Mouse (Mus musculus) midbrain, postnatal 0 days (tissue): ENCODE data around the gene Acvrl1. TPM values are rescaled to one million over a fixed set of nuclear protein-coding genes. Genes with fewer than 3 reads are reported as not detected.

Experiments used
- ATAC-seq: fragments of 200-750 bp; cut with Nextera tagmentation; 2 replicates; pipeline ENCODE4 v1.8.0; 2017; ENCODE audit warnings: moderate number of reproducible peaks, mild to moderate bottlenecking, moderate TSS enrichment, moderate library complexity; ENCODE audit not compliant: low FRiP score
- DNase-seq: peaks from one replicate; pipeline ENCODE4 v3.0.0-alpha.2; 2015; ENCODE audit warnings: low spot score
- H3K27ac ChIP-seq: fragments of 300-500 bp; sonication (generic); 2 replicates; pipeline ENCODE4 v1.5.1; 2014; ENCODE audit warnings: low read depth, mild to moderate bottlenecking, low read length, mixed read lengths
- H3K27me3 ChIP-seq: fragments of 300-500 bp; sonication (generic); 2 replicates; pipeline ENCODE4 v1.6.1; 2014; ENCODE audit warnings: low read length, control low read depth, mixed read lengths; ENCODE audit not compliant: insufficient read depth
- H3K36me3 ChIP-seq: fragments of 300-500 bp; sonication (generic); 2 replicates; pipeline ENCODE4 v1.6.1; 2014; ENCODE audit warnings: low read length, control low read depth, mixed read lengths; ENCODE audit not compliant: insufficient read depth
- H3K4me1 ChIP-seq: fragments of 300-500 bp; sonication (generic); 2 replicates; pipeline ENCODE4 v1.6.1; 2014; ENCODE audit warnings: mild to moderate bottlenecking, control low read depth, antibody characterized with exemption, low read length, mixed read lengths; ENCODE audit not compliant: insufficient read depth
- H3K4me2 ChIP-seq: fragments of 300-500 bp; sonication (generic); 2 replicates; pipeline ENCODE4 v1.6.1; 2014; ENCODE audit warnings: low read depth, mild to moderate bottlenecking, low read length, mixed read lengths; ENCODE audit not compliant: poor library complexity, severe bottlenecking
- H3K4me3 ChIP-seq: fragments of 300-500 bp; sonication (generic); 2 replicates; pipeline ENCODE4 v1.5.1; 2014; ENCODE audit warnings: low read depth, mild to moderate bottlenecking, low read length, moderate library complexity
- H3K9ac ChIP-seq: fragments of 300-500 bp; sonication (generic); replicated peaks from 2 replicates; pipeline ENCODE4 v1.6.1; 2014; ENCODE audit warnings: mild to moderate bottlenecking, low read length, moderate library complexity, mixed read lengths; ENCODE audit not compliant: poor library complexity, severe bottlenecking
- H3K9me3 ChIP-seq: fragments of 300-500 bp; sonication (generic); 2 replicates; pipeline ENCODE4 v1.6.1; 2016; ENCODE audit warnings: low read length, control low read depth
- CTCF ChIP-seq: IDR thresholded peaks from 2 replicates; pipeline ENCODE4 v1.5.1; 2016; ENCODE audit warnings: antibody characterized with exemption, mild to moderate bottlenecking
- WGBS: fragments of 180-500 bp; shearing (Covaris S2); extraction: QIAGEN DNeasy Blood & Tissue Kit; methylation state at CpG from one replicate; pipeline ENCODE4 v1.1.7; 2014; 5-methylcytosine and 5-hydroxymethylcytosine counted together
- polyA plus RNA-seq: library from polyadenylated mRNA; unstranded; fragments of >200 nt; fragmentation: Nextera tagmentation; extraction: Ambion mirVana; gene quantifications from 2 replicates; pipeline ENCODE4 v1.2.1, GENCODE M21; 2015
- total RNA-seq: library from RNA; depleted of rRNA; stranded (reverse); fragments of >200 nt; gene quantifications from 2 replicates; pipeline ENCODE4 v1.2.3, GENCODE M21; 2014

Acvrl1 gene
- total and polyA plus RNA-seq, 2 experiments from 2014 or later: 6.1 to 8.4 TPM

- Histone ChIP-seq H3K4me3 (no peak overlapping the region), H3K4me2 (no peak overlapping the region), H3K36me3 (no peaks in the 10 kb centered on the region), H3K27ac (no peak overlapping the region), H3K9ac (no peak overlapping the region), H3K4me1 (no peaks in the 10 kb centered on the region), H3K27me3 (peaks cover 12% of the 10 kb centered on the region), H3K9me3 (no peaks in the 10 kb centered on the region)
- 35% methylated on average over 15 of the region's 15 CpGs for WGBS
- no peak for TF ChIP-seq CTCF
- no peak for DNase-seq
- ATAC-seq: no peak
Observed at GRCm38 (mm10) chr15:101133993-101134704, 5.8 kb downstream of the Acvrl1 start.

DNA sequence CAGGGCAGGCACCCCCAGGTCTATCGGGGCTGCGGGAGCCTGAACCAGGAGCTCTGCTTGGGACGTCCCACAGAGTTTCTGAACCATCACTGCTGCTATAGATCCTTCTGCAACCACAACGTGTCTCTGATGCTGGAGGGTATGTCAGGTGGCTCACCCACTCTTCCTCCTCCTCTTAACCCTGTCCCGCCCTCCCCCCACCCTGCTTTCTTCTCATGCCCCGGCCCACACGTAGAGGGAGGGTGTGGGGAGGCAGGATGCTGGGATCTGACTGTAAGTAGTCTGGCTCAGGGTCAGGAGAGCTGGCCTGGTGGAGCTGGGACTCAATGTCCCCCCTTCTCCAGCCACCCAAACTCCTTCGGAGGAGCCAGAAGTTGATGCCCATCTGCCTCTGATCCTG lies 7.1 kb downstream of the Acvrl1 start:
- Histone ChIP-seq H3K36me3 (no peaks in the 10 kb centered on the region), H3K27me3 (peaks cover 5% of the 10 kb centered on the region; the same call in 1 of the 2 replicates), H3K4me3 (no peak overlapping the region), H3K9ac (no peak overlapping the region), H3K27ac (no peak overlapping the region), H3K4me2 (0 out of 2 replicates have a peak overlapping the region, but pooled peaks have one; percentile 4), H3K4me1 (no peaks in the 10 kb centered on the region), H3K9me3 (no peaks in the 10 kb centered on the region)
- no peak for ATAC-seq
- 72% methylated on average over 8 of the region's 8 CpGs for WGBS
- no peak for DNase-seq
- no peak for TF ChIP-seq CTCF

DNA sequence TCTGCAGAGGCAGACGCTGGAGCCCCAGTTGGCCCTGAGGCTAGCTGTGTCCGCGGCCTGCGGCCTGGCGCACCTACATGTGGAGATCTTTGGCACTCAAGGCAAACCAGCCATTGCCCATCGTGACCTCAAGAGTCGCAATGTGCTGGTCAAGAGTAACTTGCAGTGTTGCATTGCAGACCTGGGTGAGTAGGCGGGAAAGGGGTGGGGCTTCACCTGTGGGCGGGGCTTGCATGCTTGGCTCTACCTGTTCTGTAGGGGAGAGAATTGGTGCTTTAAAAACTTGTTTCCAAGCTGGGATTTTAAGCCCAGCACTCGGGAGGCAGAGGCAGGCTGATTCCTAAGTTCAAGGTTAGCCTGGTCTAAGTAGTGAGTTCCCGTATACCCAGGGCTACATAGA lies 9.1 kb downstream of the Acvrl1 start:
- Histone ChIP-seq H3K4me2 (no peak overlapping the region), H3K4me1 (no peaks in the 10 kb centered on the region), H3K27ac (no peak overlapping the region), H3K27me3 (0 out of 2 replicates have a peak, but pooled peaks cover 5% of the 10 kb centered on the region), H3K36me3 (no peaks in the 10 kb centered on the region), H3K4me3 (no peak overlapping the region), H3K9ac (no peak overlapping the region), H3K9me3 (no peaks in the 10 kb centered on the region)
- TF ChIP-seq CTCF: no peak
- no peak for ATAC-seq
- no peak for DNase-seq
- WGBS: 82% methylated on average over 11 of the region's 11 CpGs

DNA sequence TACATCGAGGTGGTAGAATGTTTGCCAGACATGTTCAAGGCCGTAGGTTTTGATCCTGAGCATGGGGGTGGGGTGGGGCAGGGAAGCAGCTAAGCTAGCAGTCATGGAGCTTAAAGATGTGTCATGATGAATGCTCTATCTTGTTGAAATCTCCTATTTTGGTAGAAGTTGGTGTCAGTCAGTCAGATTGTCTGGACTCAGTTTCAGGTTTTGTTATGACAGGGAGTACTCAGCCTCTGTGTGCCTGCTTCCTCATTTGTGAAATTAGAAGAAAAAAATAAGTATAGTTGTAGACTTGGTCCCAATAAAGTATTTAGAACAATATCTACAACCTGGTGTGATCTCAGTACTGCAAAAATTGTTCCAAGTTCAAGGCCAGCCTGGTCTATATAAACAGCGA lies 10.4 kb downstream of the Acvrl1 start:
- WGBS: 86% methylated on average over 3 of the region's 3 CpGs
- Histone ChIP-seq H3K36me3 (no peaks in the 10 kb centered on the region), H3K27me3 (0 out of 2 replicates have a peak, but pooled peaks cover 5% of the 10 kb centered on the region), H3K9ac (no peak overlapping the region), H3K9me3 (no peaks in the 10 kb centered on the region), H3K4me3 (no peak overlapping the region), H3K4me1 (no peaks in the 10 kb centered on the region), H3K4me2 (no peak overlapping the region), H3K27ac (no peak overlapping the region)
- TF ChIP-seq CTCF: no peak
- DNase-seq (no peak), ATAC-seq (no peak)

DNA sequence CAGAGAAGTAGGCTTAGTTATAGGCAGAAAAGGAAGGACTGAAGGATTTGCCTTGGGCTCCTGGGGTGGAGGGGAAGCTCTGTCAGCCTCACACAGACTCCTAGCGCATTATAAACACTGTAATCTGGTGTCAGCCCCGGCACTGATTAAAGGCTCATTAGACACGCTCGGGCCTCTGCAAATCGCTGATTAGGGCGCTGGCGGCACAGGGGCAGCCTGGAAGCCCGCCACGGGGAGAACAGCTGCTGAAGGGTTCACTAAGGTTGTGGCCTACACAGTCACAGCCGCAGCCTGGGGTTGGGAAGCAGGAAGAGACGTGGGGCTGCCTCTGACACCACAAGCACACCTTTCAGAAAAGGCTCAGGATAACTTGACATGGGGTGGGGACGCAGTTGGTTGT lies 11.6 kb downstream of the Acvrl1 start:
- DNase-seq (peak; percentile 42), ATAC-seq (no peak)
- no peak for TF ChIP-seq CTCF
- Histone ChIP-seq H3K9ac (no peak overlapping the region), H3K4me3 (no peak overlapping the region), H3K4me2 (no peak overlapping the region), H3K36me3 (no peaks in the 10 kb centered on the region), H3K27ac (no peak overlapping the region), H3K4me1 (no peaks in the 10 kb centered on the region), H3K9me3 (no peaks in the 10 kb centered on the region), H3K27me3 (0 out of 2 replicates have a peak, but pooled peaks cover 5% of the 10 kb centered on the region)
- WGBS: 16% methylated on average over 12 of the region's 12 CpGs

DNA sequence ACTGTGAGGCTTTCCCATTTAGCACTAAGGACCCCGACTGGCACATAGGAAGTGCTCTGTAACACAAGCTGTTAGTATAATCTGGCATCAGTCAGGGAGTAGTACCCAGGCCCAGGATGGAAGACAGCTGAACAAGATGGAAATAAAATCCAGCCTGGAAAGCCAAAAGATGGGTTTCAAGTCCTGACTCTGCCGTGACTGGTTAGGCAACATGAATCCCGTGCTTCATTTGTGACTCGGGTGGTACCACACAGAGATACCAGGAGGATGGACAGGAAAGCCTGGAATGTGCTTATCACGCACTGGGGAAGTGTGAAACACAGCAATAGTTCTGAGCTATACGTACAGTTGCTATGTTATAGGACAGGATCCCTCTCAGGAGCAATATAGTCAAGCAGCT lies 12.3 kb downstream of the Acvrl1 start:
- DNase-seq: no peak
- ATAC-seq: no peak
- Histone ChIP-seq H3K9me3 (no peaks in the 10 kb centered on the region), H3K36me3 (no peaks in the 10 kb centered on the region), H3K27ac (no peak overlapping the region), H3K27me3 (0 out of 2 replicates have a peak, but pooled peaks cover 5% of the 10 kb centered on the region), H3K9ac (no peak overlapping the region), H3K4me1 (no peaks in the 10 kb centered on the region; the same call in 1 of the 2 replicates), H3K4me2 (no peak overlapping the region), H3K4me3 (no peak overlapping the region)
- WGBS: 55% methylated on average over 6 of the region's 6 CpGs
- TF ChIP-seq CTCF: no peak
